Comparison of ENCODE assay signal across 33 mouse cellular contexts in the genomic region with DNA sequence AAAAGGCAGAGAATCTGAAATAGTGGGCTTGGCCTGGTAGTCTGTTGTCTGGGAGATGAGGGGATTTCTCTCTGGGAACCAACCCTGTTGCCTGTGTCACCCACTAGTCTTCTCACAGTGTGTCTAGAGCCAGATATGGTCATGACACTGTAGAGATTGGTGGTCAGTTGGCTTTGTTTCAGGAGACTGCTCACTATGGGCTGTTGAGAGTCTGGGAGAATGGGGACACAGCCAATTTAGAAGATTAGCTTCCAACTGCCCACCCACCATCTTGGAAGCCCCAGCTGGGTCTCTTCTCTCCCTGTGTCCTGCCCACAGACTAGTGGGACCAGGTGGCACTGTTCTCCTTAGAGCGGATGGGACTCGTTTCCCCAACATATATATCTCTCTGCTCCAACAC.
DNase-seq lines count a peak whose midpoint lies in the region; ATAC-seq and TF ChIP-seq lines count a peak whose summit lies in the region.
"Had no signal": no experiment of that assay in that cellular context is flagged by ENCODE, and none has a peak within 500 bp of the region (broad histone marks: within the 10 kb centered on the region; RNA-seq: fewer than 3 reads in every experiment).

No protein-coding gene starts in this region.

- no peaks in the 10 kb centered on the region; the same call in none of the 2 replicates for H3K4me1 ChIP-seq in lung, embryonic 14.5 days (ENCODE audit: insufficient read depth)
- H3K4me1 ChIP-seq in lung, postnatal 0 days (ENCODE audit: insufficient read depth, low read depth, low read length) = no peaks in the 10 kb centered on the region
- H3K4me1 ChIP-seq: hindbrain, embryonic 10.5 days; limb, embryonic 15.5 days; liver, embryonic 13.5 days; neural tube, embryonic 15.5 days had no signal

- TF ChIP-seq EP300 in lung, postnatal 0 days (IDR thresholded peaks at IDR 0.05) = no peak

- no peak overlapping the region for H3K4me2 ChIP-seq in lung, embryonic 14.5 days
- no peak overlapping the region for H3K4me2 ChIP-seq in lung, postnatal 0 days (replicated peaks; ENCODE audit: low read depth, low read length)
- H3K4me2 ChIP-seq: heart, embryonic 13.5 days; intestine, embryonic 15.5 days; limb, embryonic 15.5 days; liver, embryonic 13.5 days; midbrain, embryonic 13.5 days; neural tube, embryonic 15.5 days had no signal

- 56% methylated on average over 2 of the region's 2 CpGs for WGBS in lung, embryonic 14.5 days
- 62% methylated on average over 2 of the region's 2 CpGs for whole genome bisulfite sequencing in lung, postnatal 0 days

- no peaks in the 10 kb centered on the region for H3K9me3 ChIP-seq in lung, embryonic 14.5 days (ENCODE audit: low read depth, low read length)
- no peaks in the 10 kb centered on the region for H3K9me3 ChIP-seq in lung, postnatal 0 days (ENCODE audit: low read length)
- H3K9me3 ChIP-seq: heart, embryonic 13.5 days; hindbrain, embryonic 10.5 days; intestine, embryonic 15.5 days; limb, embryonic 10.5 days; limb, embryonic 15.5 days; liver, embryonic 13.5 days; midbrain, embryonic 13.5 days; neural tube, embryonic 15.5 days had no signal

- peak; percentile 63 to 66 for DNase-seq in cerebellum, postnatal 10 days
- no peak for DNase-seq in cerebellum, adult 9-10 months
- DNase-seq in layer of hippocampus, adult 18-20 months (ENCODE audit: low spot score in 2 of 2) = peak; percentile 6 to 42
- DNase-seq in layer of hippocampus, postnatal 36 days = no peak
- DNase-seq in lung, embryonic 14.5 days = peak; percentile 45
- no peak for DNase-seq in lung, postnatal 0 days (ENCODE audit: low spot score)
- peak; percentile 12 for DNase-seq in brain, adult 2 months (ENCODE audit: low read depth, low spot score)
- DNase-seq: adrenal gland, adult 2 months; cerebellum, adult 9-11 months; gastrocnemius, adult 2 months; gastrocnemius, postnatal 36 days; heart, postnatal 10 days; kidney, adult 2 months; kidney, postnatal 36 days; liver, embryonic 13.5 days; lung, adult 2 months; retina, postnatal 1 day; right cerebral cortex, postnatal 14 days; spleen, adult 18-20 months; thymus, postnatal 14 days had no signal

- H3K27me3 ChIP-seq in lung, embryonic 14.5 days (ENCODE audit: insufficient read depth, low read length) = no peaks in the 10 kb centered on the region
- H3K27me3 ChIP-seq in lung, postnatal 0 days (replicated peaks; ENCODE audit: insufficient read depth, low read length) = no peaks in the 10 kb centered on the region
- H3K27me3 ChIP-seq: CH12.LX; heart, embryonic 13.5 days; intestine, embryonic 15.5 days; limb, embryonic 15.5 days; liver, embryonic 13.5 days; midbrain, embryonic 13.5 days; neural tube, embryonic 15.5 days had no signal

- H3K9ac ChIP-seq in lung, embryonic 14.5 days = no peak overlapping the region
- H3K9ac ChIP-seq in lung, postnatal 0 days (replicated peaks; ENCODE audit: low read depth) = no peak overlapping the region
- H3K9ac ChIP-seq: heart, embryonic 13.5 days; intestine, embryonic 15.5 days; limb, embryonic 15.5 days; liver, embryonic 13.5 days; midbrain, embryonic 13.5 days; neural tube, embryonic 15.5 days had no signal

- H3K4me3 ChIP-seq in lung, embryonic 14.5 days (ENCODE audit: low read depth, low read length) = no peak overlapping the region
- H3K4me3 ChIP-seq in lung, postnatal 0 days (ENCODE audit: low read depth, low read length) = no peak overlapping the region
- H3K4me3 ChIP-seq: erythroblast, embryonic 14.5 days; gastrocnemius, adult 2 months; heart, embryonic 13.5 days; hindbrain, embryonic 10.5 days; intestine, embryonic 15.5 days; limb, embryonic 10.5 days; limb, embryonic 15.5 days; liver, embryonic 13.5 days; midbrain, embryonic 13.5 days; neural tube, embryonic 15.5 days had no signal

- no peak; the same call in 1 of the 2 replicates for ATAC-seq in lung, embryonic 14.5 days (ENCODE audit: insufficient read depth)
- no peak for ATAC-seq in lung, postnatal 0 days
- ATAC-seq: activated CD4-positive, CD25-positive, alpha-beta regulatory T cell, adult 4 months; forebrain, embryonic 16.5 days; hindbrain, embryonic 16.5 days; intestine, embryonic 15.5 days; midbrain, embryonic 13.5 days had no signal

- TF ChIP-seq CTCF in lung, embryonic 14.5 days (IDR thresholded peaks at IDR 0.05; ENCODE audit: low read depth) = no peak
- TF ChIP-seq CTCF in lung, postnatal 0 days (IDR thresholded peaks at IDR 0.05) = no peak

- H3K27ac ChIP-seq in lung, embryonic 14.5 days (ENCODE audit: low read depth) = no peak overlapping the region
- no peak overlapping the region for H3K27ac ChIP-seq in lung, postnatal 0 days (ENCODE audit: low read length)
- H3K27ac ChIP-seq: gastrocnemius, adult 2 months; heart, embryonic 13.5 days; hindbrain, embryonic 10.5 days; intestine, embryonic 15.5 days; limb, embryonic 10.5 days; limb, embryonic 15.5 days; liver, embryonic 13.5 days; macrophage; midbrain, embryonic 13.5 days; neural tube, embryonic 15.5 days had no signal

- H3K36me3 ChIP-seq in lung, embryonic 14.5 days (ENCODE audit: insufficient read depth) = no peaks in the 10 kb centered on the region
- no peaks in the 10 kb centered on the region for H3K36me3 ChIP-seq in lung, postnatal 0 days (ENCODE audit: insufficient read depth, low read length)
- H3K36me3 ChIP-seq: heart, embryonic 13.5 days; hindbrain, embryonic 10.5 days; intestine, embryonic 15.5 days; limb, embryonic 10.5 days; limb, embryonic 15.5 days; liver, embryonic 13.5 days; midbrain, embryonic 13.5 days; neural tube, embryonic 15.5 days had no signal

Comparison
In these comparisons a context has a peak if more than half of its experiments do, and no peak if none do; other contexts are left out.
1. DNase-seq: peak in cerebellum, postnatal 10 days (2 of 2), layer of hippocampus, adult 18-20 months (2 of 2), lung, embryonic 14.5 days (single experiment) and brain, adult 2 months (single experiment); none in cerebellum, adult 9-10 months (single experiment), layer of hippocampus, postnatal 36 days (0 of 2) and lung, postnatal 0 days (single experiment).